Mouse (Mus musculus) limb, embryonic 15.5 days (tissue): ENCODE data around the gene Cryaa. TPM values are rescaled to one million over a fixed set of nuclear protein-coding genes. Genes with fewer than 3 reads are reported as not detected.

Experiments used
- ATAC-seq: fragments of 200-750 bp; cut with Nextera tagmentation; 2 replicates; pipeline ENCODE4 v1.8.0; 2017; ENCODE audit warnings: low read depth, moderate TSS enrichment; ENCODE audit not compliant: insufficient number of reproducible peaks, low FRiP score, low TSS enrichment
- H3K27ac ChIP-seq: fragments of 300-500 bp; sonication (generic); 2 replicates; pipeline ENCODE4 v1.5.1; 2015; ENCODE audit warnings: moderate library complexity, mild to moderate bottlenecking, inconsistent platforms
- H3K27me3 ChIP-seq: fragments of 300-500 bp; sonication (generic); 2 replicates; pipeline ENCODE4 v1.6.1; 2015; ENCODE audit warnings: inconsistent platforms
- H3K36me3 ChIP-seq: fragments of 300-500 bp; sonication (generic); 2 replicates; pipeline ENCODE4 v1.6.1; 2015; ENCODE audit warnings: inconsistent platforms
- H3K4me1 ChIP-seq: fragments of 300-500 bp; sonication (generic); 2 replicates; pipeline ENCODE4 v1.6.1; 2015; ENCODE audit warnings: inconsistent platforms
- H3K4me2 ChIP-seq: fragments of 300-500 bp; sonication (generic); 2 replicates; pipeline ENCODE4 v1.6.1; 2015; ENCODE audit warnings: mild to moderate bottlenecking, inconsistent platforms
- H3K4me3 ChIP-seq: fragments of 300-500 bp; sonication (generic); 2 replicates; pipeline ENCODE4 v1.5.1; 2015; ENCODE audit warnings: mild to moderate bottlenecking, inconsistent platforms
- H3K9ac ChIP-seq: fragments of 300-500 bp; sonication (generic); 2 replicates; pipeline ENCODE4 v1.6.1; 2015; ENCODE audit warnings: inconsistent platforms
- H3K9me3 ChIP-seq: fragments of 300-500 bp; sonication (generic); 2 replicates; pipeline ENCODE4 v1.6.1; 2016; ENCODE audit warnings: inconsistent platforms
- WGBS: fragments of 180-500 bp; shearing (Covaris S2); methylation state at CpG from one replicate; pipeline ENCODE4 v1.1.7; 2015; 5-methylcytosine and 5-hydroxymethylcytosine counted together
- polyA plus RNA-seq: library from polyadenylated mRNA; unstranded; fragments of >200 nt; fragmentation: Nextera tagmentation; extraction: Ambion mirVana; gene quantifications from 2 replicates; pipeline ENCODE4 v1.2.1, GENCODE M21; 2015

Cryaa gene
- polyA plus RNA-seq, 1 experiment from 2014 or later: 0.77 TPM

- WGBS: 79% methylated on average over 11 of the region's 11 CpGs
- no peaks in the 10 kb centered on the region for H3K27me3 ChIP-seq
- no peak overlapping the region for H3K27ac ChIP-seq
- ATAC-seq: no peak
- H3K9ac ChIP-seq: no peak overlapping the region
- no peaks in the 10 kb centered on the region for H3K36me3 ChIP-seq
- H3K4me1 ChIP-seq: no peaks in the 10 kb centered on the region
- no peak overlapping the region for H3K4me3 ChIP-seq
- no peaks in the 10 kb centered on the region for H3K9me3 ChIP-seq
- no peak overlapping the region for H3K4me2 ChIP-seq
Observed at GRCm38 (mm10) chr17:31715006-31715405, 37.4 kb downstream of the Cryaa start.

- WGBS: 75% methylated on average over 6 of the region's 6 CpGs
- Histone ChIP-seq H3K4me3 (no peak overlapping the region), H3K27me3 (no peaks in the 10 kb centered on the region), H3K4me1 (peaks cover 13% of the 10 kb centered on the region), H3K9me3 (no peaks in the 10 kb centered on the region), H3K4me2 (no peak overlapping the region), H3K27ac (no peak overlapping the region), H3K9ac (no peak overlapping the region), H3K36me3 (no peaks in the 10 kb centered on the region)
- ATAC-seq: no peak
Observed at GRCm38 (mm10) chr17:31721637-31722036, 44.0 kb downstream of the Cryaa start.

DNA sequence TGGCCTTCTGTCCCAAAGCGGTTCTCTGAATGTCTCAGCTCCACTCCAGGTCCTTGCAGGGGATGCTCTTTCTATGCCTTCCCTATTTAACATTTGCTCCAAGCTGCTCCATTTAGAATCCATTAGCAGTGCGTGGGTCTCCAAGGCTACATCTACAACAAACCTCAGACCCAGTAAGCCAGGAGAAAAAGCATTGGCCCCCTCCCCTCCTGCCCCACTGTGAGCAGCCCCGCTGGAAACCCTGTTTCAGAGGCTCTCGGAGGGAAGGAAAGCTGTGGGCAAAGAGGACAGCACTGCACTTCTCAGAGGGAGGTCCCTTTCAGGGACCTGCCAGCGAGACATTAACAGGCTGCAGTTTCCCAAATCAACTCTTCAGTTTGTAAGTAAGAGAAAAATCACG, 47.8 kb downstream of the Cryaa start:
- H3K4me3 ChIP-seq: no peak overlapping the region
- H3K4me2 ChIP-seq: no peak overlapping the region
- no peaks in the 10 kb centered on the region for H3K36me3 ChIP-seq
- 26% methylated on average over 6 of the region's 6 CpGs for WGBS
- no peak overlapping the region for H3K27ac ChIP-seq
- no peaks in the 10 kb centered on the region for H3K9me3 ChIP-seq
- no peak for ATAC-seq
- no peaks in the 10 kb centered on the region for H3K27me3 ChIP-seq
- peaks cover 31% of the 10 kb centered on the region for H3K4me1 ChIP-seq
- no peak overlapping the region for H3K9ac ChIP-seq

DNA sequence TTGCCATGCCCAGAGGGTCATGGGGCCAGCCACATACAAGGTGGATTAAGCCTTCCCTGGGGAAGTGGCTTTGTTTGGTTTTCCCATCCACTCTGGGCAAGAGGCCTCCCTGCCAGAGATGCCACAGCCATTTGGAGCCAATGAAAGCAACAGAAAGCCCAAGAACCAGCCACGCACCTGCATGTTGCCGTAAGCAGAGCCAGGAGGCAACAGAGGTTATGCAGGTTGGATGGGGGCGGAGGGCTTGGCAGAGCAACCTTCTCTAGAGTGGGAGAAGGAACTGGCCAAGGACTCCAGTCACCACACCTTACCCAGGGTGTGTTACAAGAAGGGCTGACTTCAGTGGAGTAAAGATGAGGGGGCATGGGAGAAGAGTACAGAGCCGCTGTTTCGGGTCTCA, 48.6 kb downstream of the Cryaa start:
- H3K36me3 ChIP-seq: no peaks in the 10 kb centered on the region
- no peak for ATAC-seq
- no peaks in the 10 kb centered on the region for H3K9me3 ChIP-seq
- no peak overlapping the region for H3K9ac ChIP-seq
- 90% methylated on average over 5 of the region's 5 CpGs for WGBS
- H3K4me1 ChIP-seq: peaks cover 31% of the 10 kb centered on the region
- no peaks in the 10 kb centered on the region for H3K27me3 ChIP-seq
- H3K27ac ChIP-seq: no peak overlapping the region
- no peak overlapping the region for H3K4me3 ChIP-seq
- H3K4me2 ChIP-seq: no peak overlapping the region

GRCm38 (mm10) chr17:31727230-31727629, 49.6 kb downstream of the Cryaa start:
- no peak overlapping the region for H3K4me3 ChIP-seq
- H3K27me3 ChIP-seq: no peaks in the 10 kb centered on the region
- H3K9me3 ChIP-seq: no peaks in the 10 kb centered on the region
- no peak for ATAC-seq
- H3K36me3 ChIP-seq: no peaks in the 10 kb centered on the region
- H3K27ac ChIP-seq: no peak overlapping the region
- peaks cover 34% of the 10 kb centered on the region for H3K4me1 ChIP-seq
- 67% methylated on average over 4 of the region's 4 CpGs for WGBS
- no peak overlapping the region for H3K9ac ChIP-seq
- no peak overlapping the region for H3K4me2 ChIP-seq

- H3K4me3 ChIP-seq: no peak overlapping the region
- 0 out of 2 replicates have a peak overlapping the region, but pooled peaks have one; percentile 48 for H3K27ac ChIP-seq
- ATAC-seq: no peak
- WGBS: 65% methylated on average over 4 of the region's 4 CpGs
- no peaks in the 10 kb centered on the region for H3K9me3 ChIP-seq
- no peak overlapping the region for H3K4me2 ChIP-seq
- H3K27me3 ChIP-seq: no peaks in the 10 kb centered on the region
- H3K36me3 ChIP-seq: no peaks in the 10 kb centered on the region
- H3K9ac ChIP-seq: no peak overlapping the region
- H3K4me1 ChIP-seq: peaks cover 38% of the 10 kb centered on the region
Observed at GRCm38 (mm10) chr17:31728043-31728442, 50.4 kb downstream of the Cryaa start.

- Histone ChIP-seq H3K4me2 (no peak overlapping the region), H3K36me3 (no peaks in the 10 kb centered on the region), H3K9me3 (no peaks in the 10 kb centered on the region), H3K4me1 (peaks cover 41% of the 10 kb centered on the region), H3K27me3 (no peaks in the 10 kb centered on the region), H3K4me3 (no peak overlapping the region), H3K9ac (no peak overlapping the region), H3K27ac (peak overlapping the region; percentile 48; the same call in 1 of the 2 replicates)
- ATAC-seq: peak; percentile 20
- 69% methylated on average over 7 of the region's 7 CpGs for WGBS
Observed at GRCm38 (mm10) chr17:31728968-31729501, 51.4 kb downstream of the Cryaa start.

- Histone ChIP-seq H3K27me3 (no peaks in the 10 kb centered on the region), H3K9me3 (no peaks in the 10 kb centered on the region), H3K36me3 (no peaks in the 10 kb centered on the region), H3K4me2 (no peak overlapping the region), H3K9ac (no peak overlapping the region), H3K27ac (peak overlapping the region; percentile 54), H3K4me3 (no peak overlapping the region), H3K4me1 (peaks cover 34% of the 10 kb centered on the region)
- WGBS: 35% methylated on average over 6 of the region's 6 CpGs
- 0 out of 2 replicates have a peak, but pooled peaks have one; percentile 16 for ATAC-seq
Observed at GRCm38 (mm10) chr17:31731038-31731437, 53.4 kb downstream of the Cryaa start.

Other genes with a start within 250 kb of the Cryaa start
- gene Wdr4, start 157.8 kb upstream of the Cryaa start, polyA plus RNA-seq: 33.8 and 35.2 TPM in 2 replicates
- gene Ndufv3, start 157.7 kb upstream of the Cryaa start, polyA plus RNA-seq: 251 and 280 TPM in 2 replicates
- 30.8 and 32.2 TPM in 2 replicates for gene Pknox1, start 113.1 kb upstream of the Cryaa start, polyA plus RNA-seq
- 6.2 and 7.5 TPM in 2 replicates for gene Cbs, start 40.6 kb upstream of the Cryaa start, polyA plus RNA-seq
- 283 and 297 TPM in 2 replicates for gene U2af1, start 18.9 kb upstream of the Cryaa start, polyA plus RNA-seq
- gene Sik1, start 178.0 kb downstream of the Cryaa start, polyA plus RNA-seq: 30.5 and 37.1 TPM in 2 replicates